Mouse (Mus musculus): ENCODE data around the gene Cdk17.

Cdk17 gene

GRCm38 (mm10) chr10:93280586-93280985 lies 119.9 kb downstream of the Cdk17 start:
- in situ Hi-C loops (cut with MboI; ENCODE audit: low sequenced_read_pairs) = loop anchor here (10.0 to 25.0 kb wide), 2 partner anchors 144 to 218 kb away; no protein-coding TSS in a partner anchor

- in situ Hi-C loops (cut with MboI; ENCODE audit: low sequenced_read_pairs) = loop anchor here (10.0 to 25.0 kb wide), 2 partner anchors 144 to 219 kb away; no protein-coding TSS in a partner anchor
Observed at GRCm38 (mm10) chr10:93281092-93281491, 120.4 kb downstream of the Cdk17 start.

GRCm38 (mm10) chr10:93282526-93282964 lies 121.9 kb downstream of the Cdk17 start:
- in situ Hi-C loops (cut with MboI; ENCODE audit: low sequenced_read_pairs) = loop anchor here (10.0 to 25.0 kb wide), 2 partner anchors 142 to 220 kb away; no protein-coding TSS in a partner anchor

GRCm38 (mm10) chr10:93283258-93283657 lies 122.6 kb downstream of the Cdk17 start:
- in situ Hi-C loops (cut with MboI; ENCODE audit: low sequenced_read_pairs) = loop anchor here (10.0 to 25.0 kb wide), 2 partner anchors 142 to 221 kb away; no protein-coding TSS in a partner anchor

- in situ Hi-C loops (cut with MboI; ENCODE audit: low sequenced_read_pairs) = loop anchor here (10.0 to 25.0 kb wide), 2 partner anchors 139 to 223 kb away; no protein-coding TSS in a partner anchor
Observed at GRCm38 (mm10) chr10:93285489-93285888, 124.8 kb downstream of the Cdk17 start.

- in situ Hi-C loops (cut with MboI; ENCODE audit: low sequenced_read_pairs) = loop anchor here (10.0 to 25.0 kb wide), 2 partner anchors 137 to 225 kb away; no protein-coding TSS in a partner anchor
Observed at GRCm38 (mm10) chr10:93287551-93288145, 127.0 kb downstream of the Cdk17 start.

- in situ Hi-C loops (cut with MboI; ENCODE audit: low sequenced_read_pairs) = loop anchor here (10.0 to 25.0 kb wide), 2 partner anchors 136 to 226 kb away; no protein-coding TSS in a partner anchor
Observed at GRCm38 (mm10) chr10:93288336-93288735, 127.7 kb downstream of the Cdk17 start.

- in situ Hi-C loops (cut with MboI; ENCODE audit: low sequenced_read_pairs) = loop anchor here (10.0 to 25.0 kb wide), 2 partner anchors 135 to 227 kb away; no protein-coding TSS in a partner anchor
Observed at GRCm38 (mm10) chr10:93289404-93289803, 128.7 kb downstream of the Cdk17 start.

GRCm38 (mm10) chr10:93291352-93291751 lies 130.7 kb downstream of the Cdk17 start:
- in situ Hi-C loops (cut with MboI; ENCODE audit: low sequenced_read_pairs) = loop anchor here (25.0 kb wide), 1 partner anchor 229 kb away; no protein-coding TSS in a partner anchor

GRCm38 (mm10) chr10:93291843-93292242 lies 131.2 kb downstream of the Cdk17 start:
- in situ Hi-C loops (cut with MboI; ENCODE audit: low sequenced_read_pairs) = loop anchor here (25.0 kb wide), 1 partner anchor 230 kb away; no protein-coding TSS in a partner anchor

GRCm38 (mm10) chr10:93293621-93294020 lies 132.9 kb downstream of the Cdk17 start:
- in situ Hi-C loops (cut with MboI; ENCODE audit: low sequenced_read_pairs) = loop anchor here (25.0 kb wide), 1 partner anchor 231 kb away; no protein-coding TSS in a partner anchor

- in situ Hi-C loops (cut with MboI; ENCODE audit: low sequenced_read_pairs) = loop anchor here (25.0 kb wide), 1 partner anchor 232 kb away; no protein-coding TSS in a partner anchor
Observed at GRCm38 (mm10) chr10:93294547-93295219, 134.0 kb downstream of the Cdk17 start.

- in situ Hi-C loops (cut with MboI; ENCODE audit: low sequenced_read_pairs) = loop anchor here (25.0 kb wide), 1 partner anchor 235 kb away; no protein-coding TSS in a partner anchor
Observed at GRCm38 (mm10) chr10:93297774-93298173, 137.1 kb downstream of the Cdk17 start.

GRCm38 (mm10) chr10:93298208-93298607 lies 137.5 kb downstream of the Cdk17 start:
- in situ Hi-C loops (cut with MboI; ENCODE audit: low sequenced_read_pairs) = loop anchor here (25.0 kb wide), 1 partner anchor 236 kb away; no protein-coding TSS in a partner anchor

- in situ Hi-C loops (cut with MboI; ENCODE audit: low sequenced_read_pairs) = no loop called here
Observed at GRCm38 (mm10) chr10:93301831-93302230, 141.2 kb downstream of the Cdk17 start.

GRCm38 (mm10) chr10:93303231-93303630 lies 142.6 kb downstream of the Cdk17 start:
- in situ Hi-C loops (cut with MboI; ENCODE audit: low sequenced_read_pairs) = no loop called here

- in situ Hi-C loops (cut with MboI; ENCODE audit: low sequenced_read_pairs) = no loop called here
Observed at GRCm38 (mm10) chr10:93305946-93306345, 145.3 kb downstream of the Cdk17 start.

GRCm38 (mm10) chr10:93306367-93306766 lies 145.7 kb downstream of the Cdk17 start:
- in situ Hi-C loops (cut with MboI; ENCODE audit: low sequenced_read_pairs) = no loop called here

GRCm38 (mm10) chr10:93309131-93309933 lies 148.7 kb downstream of the Cdk17 start:
- in situ Hi-C loops (cut with MboI; ENCODE audit: low sequenced_read_pairs) = no loop called here

GRCm38 (mm10) chr10:93309934-93310621 lies 149.4 kb downstream of the Cdk17 start:
- in situ Hi-C loops (cut with MboI; ENCODE audit: low sequenced_read_pairs) = no loop called here

Measured in CH12F3 (cell line).